Mouse (Mus musculus) limb, embryonic 13.5 days (tissue): ENCODE data around the gene Drd3. TPM values are rescaled to one million over a fixed set of nuclear protein-coding genes. Genes with fewer than 3 reads are reported as not detected.

Experiments
- ATAC-seq: fragments of 200-750 bp; cut with Nextera tagmentation; 2 replicates; pipeline ENCODE4 v1.8.0; 2017; ENCODE audit warnings: low read depth, moderate number of reproducible peaks, moderate TSS enrichment; ENCODE audit not compliant: low FRiP score
- H3K27ac ChIP-seq: fragments of 300-500 bp; sonication (generic); 2 replicates; pipeline ENCODE4 v1.5.1; 2015; ENCODE audit warnings: inconsistent platforms, mild to moderate bottlenecking, moderate library complexity
- H3K27me3 ChIP-seq: fragments of 300-500 bp; sonication (generic); 2 replicates; pipeline ENCODE4 v1.6.1; 2015; ENCODE audit warnings: mild to moderate bottlenecking, inconsistent platforms
- H3K36me3 ChIP-seq: fragments of 300-500 bp; sonication (generic); 2 replicates; pipeline ENCODE4 v1.6.1; 2015; ENCODE audit warnings: inconsistent platforms, mild to moderate bottlenecking, moderate library complexity
- H3K4me1 ChIP-seq: fragments of 300-500 bp; sonication (generic); 2 replicates; pipeline ENCODE4 v1.6.1; 2015; ENCODE audit warnings: inconsistent platforms
- H3K4me2 ChIP-seq: fragments of 300-500 bp; sonication (generic); replicated peaks from 2 replicates; pipeline ENCODE4 v1.6.1; 2015; ENCODE audit warnings: inconsistent platforms, mild to moderate bottlenecking, moderate library complexity
- H3K4me3 ChIP-seq: fragments of 300-500 bp; sonication (generic); 2 replicates; pipeline ENCODE4 v1.5.1; 2015; ENCODE audit warnings: moderate library complexity, mild to moderate bottlenecking, inconsistent platforms
- H3K9ac ChIP-seq: fragments of 300-500 bp; sonication (generic); 2 replicates; pipeline ENCODE4 v1.6.1; 2015; ENCODE audit warnings: mild to moderate bottlenecking, inconsistent platforms
- H3K9me3 ChIP-seq: fragments of 300-500 bp; sonication (generic); 2 replicates; pipeline ENCODE4 v1.6.1; 2016; ENCODE audit warnings: inconsistent platforms
- WGBS: fragments of 180-500 bp; shearing (Covaris S2); methylation state at CpG from one replicate; pipeline ENCODE4 v1.1.7; 2015; 5-methylcytosine and 5-hydroxymethylcytosine counted together
- polyA plus RNA-seq: library from polyadenylated mRNA; unstranded; fragments of >200 nt; fragmentation: Nextera tagmentation; extraction: Ambion mirVana; gene quantifications from 2 replicates; pipeline ENCODE4 v1.2.1, GENCODE M21; 2015

Gene Drd3
- polyA plus RNA-seq, 1 experiment from 2014 or later: not detected

DNA sequence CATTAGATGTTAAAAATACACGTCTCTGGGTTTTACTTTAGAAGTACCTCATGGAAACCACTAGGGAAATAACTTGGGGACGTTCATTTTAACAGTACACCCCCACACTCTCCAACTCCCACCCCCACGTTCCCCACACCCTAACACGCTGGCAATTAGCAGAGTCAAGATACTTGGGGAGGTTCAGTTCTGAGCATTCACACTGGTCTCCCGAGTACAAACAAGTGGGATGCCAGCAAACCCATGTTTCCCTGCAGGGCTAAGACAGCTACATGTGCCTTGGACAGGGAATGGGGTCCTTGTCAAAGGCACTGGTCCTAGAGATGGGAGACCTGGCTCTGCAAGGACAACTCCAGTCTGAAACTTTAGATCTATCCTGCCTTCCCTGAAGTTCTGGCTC lies 48.6 kb downstream of the Drd3 start:
- H3K9ac ChIP-seq: no peak overlapping the region
- 43% methylated on average over 5 of the region's 5 CpGs for WGBS
- H3K9me3 ChIP-seq: no peaks in the 10 kb centered on the region
- no peak overlapping the region for H3K4me2 ChIP-seq
- H3K4me3 ChIP-seq: no peak overlapping the region
- peaks cover 25% of the 10 kb centered on the region for H3K4me1 ChIP-seq
- H3K27ac ChIP-seq: no peak overlapping the region
- ATAC-seq: no peak
- peaks cover 15% of the 10 kb centered on the region; the same call in 1 of the 2 replicates for H3K27me3 ChIP-seq
- no peaks in the 10 kb centered on the region for H3K36me3 ChIP-seq

DNA sequence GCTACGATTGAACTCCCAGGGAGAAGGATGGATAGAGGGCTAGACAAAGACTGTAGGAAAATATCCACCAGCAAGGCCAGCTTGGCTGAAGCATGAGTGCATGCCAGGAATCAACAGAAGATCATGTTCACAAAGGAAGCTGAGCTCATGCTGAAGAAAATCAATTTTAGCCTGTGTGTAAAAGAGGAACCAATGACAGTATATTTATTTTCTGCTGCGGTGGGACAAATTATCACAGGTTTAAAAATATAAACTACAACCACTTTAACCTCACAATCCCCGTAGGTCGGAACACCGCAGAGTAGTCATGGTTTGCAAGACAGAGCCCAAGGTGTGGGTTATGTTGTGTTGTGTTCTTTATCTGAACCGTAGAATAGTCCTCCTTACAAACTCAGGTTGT lies 50.5 kb downstream of the Drd3 start:
- no peak overlapping the region for H3K4me2 ChIP-seq
- no peak for ATAC-seq
- peaks cover 15% of the 10 kb centered on the region; the same call in 1 of the 2 replicates for H3K27me3 ChIP-seq
- H3K36me3 ChIP-seq: no peaks in the 10 kb centered on the region
- peaks cover 19% of the 10 kb centered on the region for H3K4me1 ChIP-seq
- no peak overlapping the region for H3K27ac ChIP-seq
- H3K9me3 ChIP-seq: no peaks in the 10 kb centered on the region
- H3K9ac ChIP-seq: no peak overlapping the region
- H3K4me3 ChIP-seq: no peak overlapping the region
- 91% methylated on average over 6 of the region's 6 CpGs for WGBS

DNA sequence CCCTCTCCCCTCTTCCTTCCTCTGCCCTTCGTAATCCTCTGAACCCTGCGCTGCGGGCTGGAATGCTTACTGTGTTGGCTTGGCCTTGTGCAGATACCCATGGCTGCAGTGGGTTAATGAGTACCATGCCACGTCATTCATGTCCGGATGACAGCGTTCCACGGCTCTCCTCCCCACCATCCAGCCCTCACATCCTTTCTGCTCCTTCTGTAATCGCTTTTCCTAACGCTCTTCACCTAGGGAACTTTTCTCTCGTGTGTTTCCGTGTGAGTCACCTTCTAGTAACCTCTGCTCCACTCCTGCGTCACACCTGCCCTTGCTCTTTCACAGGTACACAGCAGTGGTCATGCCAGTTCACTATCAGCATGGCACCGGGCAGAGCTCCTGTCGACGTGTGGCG lies 53.2 kb downstream of the Drd3 start:
- H3K9me3 ChIP-seq: no peaks in the 10 kb centered on the region
- no peaks in the 10 kb centered on the region for H3K4me1 ChIP-seq
- no peak overlapping the region for H3K9ac ChIP-seq
- no peaks in the 10 kb centered on the region for H3K36me3 ChIP-seq
- no peak overlapping the region for H3K27ac ChIP-seq
- H3K4me2 ChIP-seq: no peak overlapping the region
- H3K4me3 ChIP-seq: no peak overlapping the region
- peaks cover 15% of the 10 kb centered on the region; the same call in 1 of the 2 replicates for H3K27me3 ChIP-seq
- no peak for ATAC-seq
- WGBS: 68% methylated on average over 16 of the region's 16 CpGs

DNA sequence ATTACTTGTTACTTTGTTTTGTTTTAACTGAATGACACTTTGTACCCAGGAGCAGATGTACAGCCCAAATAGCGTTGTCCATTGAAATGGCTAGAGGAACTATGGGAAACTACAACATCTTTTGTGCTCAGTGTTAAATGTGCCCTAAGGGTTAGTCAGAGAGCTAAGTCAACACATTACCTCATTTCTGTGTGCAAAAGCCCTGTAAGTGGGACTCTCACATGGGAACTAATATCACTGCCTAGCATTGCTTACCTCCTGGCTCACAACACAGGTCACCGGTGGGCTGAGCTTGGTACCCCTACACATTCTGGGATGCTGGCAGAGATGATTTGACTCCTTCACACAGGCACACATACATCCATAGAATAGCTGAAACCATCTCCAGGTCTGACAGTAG lies 55.6 kb downstream of the Drd3 start:
- H3K4me3 ChIP-seq: no peak overlapping the region
- ATAC-seq: no peak
- no peak overlapping the region for H3K27ac ChIP-seq
- no peaks in the 10 kb centered on the region for H3K27me3 ChIP-seq
- no peaks in the 10 kb centered on the region for H3K36me3 ChIP-seq
- H3K4me1 ChIP-seq: no peaks in the 10 kb centered on the region
- no peak overlapping the region for H3K4me2 ChIP-seq
- H3K9me3 ChIP-seq: no peaks in the 10 kb centered on the region
- WGBS: 76% methylated on average over 2 of the region's 2 CpGs
- no peak overlapping the region for H3K9ac ChIP-seq

DNA sequence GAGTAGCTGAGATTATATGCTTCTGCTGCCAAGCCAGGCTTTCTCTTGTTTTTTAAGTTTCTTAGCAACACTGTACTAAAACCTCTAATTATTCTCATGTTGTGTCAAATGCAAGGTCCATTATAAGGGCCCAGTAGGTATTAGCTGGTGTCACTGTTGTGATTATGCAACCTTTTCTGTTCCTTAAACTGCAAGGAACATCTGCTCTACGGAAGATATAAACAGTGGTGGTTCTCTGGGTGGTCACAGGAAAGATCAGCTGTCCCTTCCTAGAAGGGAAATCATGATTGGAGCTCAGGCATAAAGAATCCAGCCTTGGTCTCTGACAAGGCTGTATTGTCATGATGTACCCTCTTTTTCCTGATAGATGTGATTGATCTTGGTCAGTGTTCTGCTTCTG lies 57.6 kb downstream of the Drd3 start:
- H3K4me1 ChIP-seq: no peaks in the 10 kb centered on the region
- H3K9ac ChIP-seq: no peak overlapping the region
- H3K4me2 ChIP-seq: no peak overlapping the region
- H3K27me3 ChIP-seq: no peaks in the 10 kb centered on the region
- H3K27ac ChIP-seq: no peak overlapping the region
- ATAC-seq: no peak
- H3K9me3 ChIP-seq: no peaks in the 10 kb centered on the region
- no peak overlapping the region for H3K4me3 ChIP-seq
- 73% methylated on average over 1 of the region's 1 CpGs for WGBS
- no peaks in the 10 kb centered on the region for H3K36me3 ChIP-seq

DNA sequence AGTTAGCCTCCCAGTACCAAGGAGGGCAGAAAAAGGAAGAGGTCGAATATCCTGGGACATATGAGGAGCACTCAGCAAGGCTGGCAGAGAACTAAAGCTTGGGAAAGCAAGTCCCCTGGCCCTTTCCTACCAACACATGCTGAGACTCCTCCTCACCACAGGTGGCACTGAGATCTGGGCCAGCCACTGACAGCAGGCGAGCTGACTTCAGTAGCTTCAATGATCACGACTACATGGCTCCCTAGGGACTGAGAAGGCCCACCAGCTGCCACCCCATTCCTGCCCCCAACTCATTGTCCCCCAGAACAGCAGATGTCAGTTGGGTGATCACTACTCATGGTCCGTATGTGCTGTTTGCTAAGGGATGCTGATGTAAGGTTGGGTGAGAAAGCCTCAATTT lies 60.8 kb downstream of the Drd3 start:
- WGBS: 54% methylated on average over 4 of the region's 4 CpGs
- no peak overlapping the region for H3K27ac ChIP-seq
- H3K27me3 ChIP-seq: no peaks in the 10 kb centered on the region
- no peaks in the 10 kb centered on the region for H3K4me1 ChIP-seq
- H3K36me3 ChIP-seq: no peaks in the 10 kb centered on the region
- no peak for ATAC-seq
- H3K4me2 ChIP-seq: no peak overlapping the region
- H3K9ac ChIP-seq: no peak overlapping the region
- H3K4me3 ChIP-seq: no peak overlapping the region
- H3K9me3 ChIP-seq: no peaks in the 10 kb centered on the region

DNA sequence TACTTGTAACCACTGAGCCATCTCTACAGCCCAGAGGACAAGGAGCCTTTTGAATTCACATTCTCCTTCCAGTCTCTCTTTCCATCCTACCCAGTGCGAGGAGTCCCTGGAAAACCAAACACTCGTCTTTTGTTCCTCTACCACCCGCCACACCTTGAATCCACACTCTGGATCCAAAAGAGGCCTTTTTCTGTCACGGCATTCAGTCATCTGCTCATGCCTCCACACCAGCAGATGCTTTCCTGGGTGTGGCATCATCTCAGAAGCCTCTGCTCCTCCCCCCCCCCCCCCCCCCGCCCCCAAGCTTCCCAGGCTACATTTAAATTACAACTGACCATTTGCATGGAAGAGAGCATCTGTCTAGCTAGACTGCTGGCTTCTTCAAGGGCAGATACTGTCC lies 62.5 kb downstream of the Drd3 start:
- no peak overlapping the region for H3K9ac ChIP-seq
- no peaks in the 10 kb centered on the region for H3K4me1 ChIP-seq
- 89% methylated on average over 4 of the region's 5 CpGs for WGBS
- H3K27ac ChIP-seq: no peak overlapping the region
- no peaks in the 10 kb centered on the region for H3K36me3 ChIP-seq
- no peak for ATAC-seq
- no peak overlapping the region for H3K4me3 ChIP-seq
- no peaks in the 10 kb centered on the region for H3K27me3 ChIP-seq
- H3K9me3 ChIP-seq: no peaks in the 10 kb centered on the region
- H3K4me2 ChIP-seq: no peak overlapping the region

DNA sequence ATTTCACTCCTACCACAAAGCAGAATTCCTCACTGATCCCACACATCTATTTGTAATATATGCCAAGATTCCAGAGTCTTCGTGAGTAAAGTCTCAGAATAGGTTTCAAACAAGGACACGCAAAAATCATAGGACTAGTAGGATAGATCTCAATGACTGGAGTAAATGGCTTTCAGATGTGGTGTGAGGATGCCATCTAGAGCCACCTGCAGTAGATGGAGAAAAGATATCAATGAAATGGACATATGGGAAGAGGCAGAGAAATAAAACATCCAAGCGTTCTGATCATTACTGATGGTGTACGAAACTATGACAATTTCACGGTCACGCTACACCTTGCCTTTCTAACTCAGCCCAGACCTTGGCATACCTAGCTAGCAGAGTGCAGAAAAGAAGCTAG lies 64.6 kb downstream of the Drd3 start:
- H3K4me3 ChIP-seq: no peak overlapping the region
- no peaks in the 10 kb centered on the region for H3K27me3 ChIP-seq
- no peak overlapping the region for H3K9ac ChIP-seq
- no peak overlapping the region for H3K27ac ChIP-seq
- no peak overlapping the region for H3K4me2 ChIP-seq
- H3K36me3 ChIP-seq: no peaks in the 10 kb centered on the region
- no peaks in the 10 kb centered on the region for H3K9me3 ChIP-seq
- 89% methylated on average over 6 of the region's 6 CpGs for WGBS
- H3K4me1 ChIP-seq: peaks cover 8% of the 10 kb centered on the region; the same call in 1 of the 2 replicates
- no peak for ATAC-seq

DNA sequence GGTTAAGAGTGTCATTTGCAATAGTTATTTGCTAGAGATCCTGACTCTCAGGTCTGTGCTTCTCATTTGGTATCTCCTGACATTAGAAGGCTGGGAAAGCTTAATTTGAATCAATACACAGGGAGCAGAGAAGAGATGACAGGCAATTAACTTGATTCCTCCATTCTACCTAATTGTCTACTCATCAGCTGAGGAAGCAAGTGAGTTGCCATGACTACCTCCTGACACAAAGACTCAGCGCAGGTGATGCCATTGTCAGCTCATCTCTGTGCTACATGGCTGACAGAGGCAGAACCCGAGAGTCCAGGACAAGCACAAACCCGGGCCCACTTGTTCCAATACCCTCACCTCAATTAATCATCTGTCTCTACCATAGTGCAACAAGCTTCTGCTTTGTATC lies 73.7 kb downstream of the Drd3 start:
- no peak overlapping the region for H3K4me3 ChIP-seq
- H3K27me3 ChIP-seq: no peaks in the 10 kb centered on the region
- peaks cover 3% of the 10 kb centered on the region; the same call in 1 of the 2 replicates for H3K4me1 ChIP-seq
- no peak overlapping the region for H3K9ac ChIP-seq
- H3K9me3 ChIP-seq: no peaks in the 10 kb centered on the region
- H3K4me2 ChIP-seq: no peak overlapping the region
- no peak overlapping the region for H3K27ac ChIP-seq
- ATAC-seq: no peak
- 82% methylated on average over 3 of the region's 3 CpGs for WGBS
- no peaks in the 10 kb centered on the region for H3K36me3 ChIP-seq

DNA sequence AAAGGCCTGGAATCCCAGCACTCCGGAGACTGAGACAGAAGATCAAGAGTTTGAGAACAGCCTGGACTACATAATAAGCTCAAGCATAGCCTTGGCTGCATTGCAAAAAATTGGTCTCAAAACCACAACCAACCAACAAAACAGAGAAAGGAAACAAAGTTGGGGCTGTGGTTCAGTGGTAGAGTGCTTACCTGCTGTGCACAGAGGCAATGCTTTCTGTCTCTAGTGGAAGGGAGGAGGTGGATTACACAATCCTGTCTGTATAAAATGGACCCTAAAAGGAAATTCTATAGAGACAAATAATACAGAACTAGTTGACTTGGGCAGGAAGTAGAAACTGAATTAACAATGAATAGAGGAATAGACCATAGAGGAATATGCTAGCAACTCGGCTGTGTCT lies 78.1 kb downstream of the Drd3 start:
- WGBS: 91% methylated on average over 2 of the region's 2 CpGs
- Histone ChIP-seq H3K4me3 (no peak overlapping the region), H3K9me3 (no peaks in the 10 kb centered on the region), H3K36me3 (no peaks in the 10 kb centered on the region), H3K27ac (no peak overlapping the region), H3K27me3 (no peaks in the 10 kb centered on the region), H3K9ac (no peak overlapping the region), H3K4me1 (no peaks in the 10 kb centered on the region), H3K4me2 (no peak overlapping the region)
- no peak for ATAC-seq

DNA sequence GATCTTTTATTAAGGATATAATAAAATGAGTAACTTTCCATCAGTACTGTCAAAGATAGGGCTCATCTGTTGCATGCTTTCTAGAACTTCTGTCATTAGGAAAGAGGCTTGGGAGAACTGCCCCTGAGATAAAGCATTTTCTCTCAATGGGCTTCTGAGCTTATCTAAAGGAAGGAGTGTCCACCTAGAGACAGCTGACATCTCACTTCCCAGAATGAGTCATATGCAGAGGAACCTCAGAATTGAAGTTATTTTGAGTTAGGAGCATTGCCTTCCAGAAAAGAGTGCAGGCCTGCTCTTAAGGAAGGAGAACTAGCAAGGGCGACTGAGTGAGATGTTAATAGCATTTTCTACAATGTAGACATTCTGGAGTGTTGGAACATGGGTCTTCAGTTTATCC lies 87.4 kb downstream of the Drd3 start:
- H3K4me2 ChIP-seq: no peak overlapping the region

DNA sequence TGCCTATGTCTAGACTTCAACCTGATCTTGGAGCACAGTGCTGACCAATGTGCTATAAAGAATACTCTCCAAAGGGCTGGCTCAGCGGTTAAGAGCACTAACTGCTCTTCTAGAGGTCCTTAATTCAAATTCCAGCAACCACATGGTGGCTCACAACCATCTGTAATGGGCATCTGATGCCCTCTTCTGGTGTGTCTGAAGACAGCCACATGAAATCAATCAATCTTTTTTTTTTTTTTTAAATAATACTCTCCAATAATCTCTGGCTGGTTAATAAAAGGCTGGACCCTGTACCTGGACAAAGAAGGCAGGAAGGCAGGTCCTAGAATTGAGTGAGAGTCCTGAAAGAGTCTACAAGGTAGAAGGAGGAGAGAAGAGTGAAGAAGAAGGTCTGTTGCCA lies 96.0 kb downstream of the Drd3 start:
- no peaks in the 10 kb centered on the region for H3K36me3 ChIP-seq
- H3K4me2 ChIP-seq: no peak overlapping the region
- H3K27ac ChIP-seq: no peak overlapping the region
- 74% methylated on average over 1 of the region's 1 CpGs for WGBS
- H3K4me1 ChIP-seq: no peaks in the 10 kb centered on the region
- H3K9me3 ChIP-seq: no peaks in the 10 kb centered on the region
- no peak overlapping the region for H3K4me3 ChIP-seq
- no peak for ATAC-seq
- no peaks in the 10 kb centered on the region for H3K27me3 ChIP-seq
- no peak overlapping the region for H3K9ac ChIP-seq

More for the DNA sequence above, 87.4 kb downstream of the Drd3 start:
- Histone ChIP-seq H3K27ac (no peak overlapping the region), H3K4me1 (no peaks in the 10 kb centered on the region), H3K4me3 (no peak overlapping the region), H3K36me3 (no peaks in the 10 kb centered on the region), H3K9ac (no peak overlapping the region), H3K27me3 (no peaks in the 10 kb centered on the region), H3K9me3 (no peaks in the 10 kb centered on the region)
- ATAC-seq: no peak
- 74% methylated on average over 1 of the region's 1 CpGs for WGBS

DNA sequence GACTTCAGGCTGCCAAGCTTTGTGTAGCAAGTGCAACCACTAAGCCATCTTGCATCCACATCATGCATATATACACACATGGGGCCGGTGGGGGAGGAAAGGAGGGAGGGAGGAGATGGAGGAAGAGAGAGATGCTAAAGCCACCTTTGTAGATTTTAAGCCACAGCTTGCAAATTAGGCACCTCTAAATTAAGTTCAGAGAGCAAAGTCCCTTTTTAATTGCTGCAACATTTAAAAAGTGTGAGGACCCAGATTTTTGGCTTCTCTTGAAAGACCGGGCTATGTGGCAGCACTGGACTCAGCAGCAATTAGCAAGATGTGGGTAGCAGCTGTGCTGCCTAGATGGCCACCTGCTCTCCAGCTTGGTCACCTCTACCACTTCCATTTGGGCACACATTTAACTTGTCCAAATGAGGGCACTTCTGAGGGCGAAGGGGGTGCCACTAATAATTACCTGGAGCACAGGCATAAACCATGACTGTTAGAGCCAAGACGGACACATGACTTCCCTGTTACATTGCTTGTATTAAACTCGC lies 105.2 kb downstream of the Drd3 start:
- peaks cover 19% of the 10 kb centered on the region for H3K36me3 ChIP-seq
- no peak overlapping the region for H3K9ac ChIP-seq
- H3K4me3 ChIP-seq: no peak overlapping the region
- H3K9me3 ChIP-seq: no peaks in the 10 kb centered on the region
- H3K27ac ChIP-seq: no peak overlapping the region
- no peak for ATAC-seq
- 0 out of 2 replicates have a peak, but pooled peaks cover 5% of the 10 kb centered on the region for H3K4me1 ChIP-seq
- no peak overlapping the region for H3K4me2 ChIP-seq
- WGBS: 75% methylated on average over 5 of the region's 5 CpGs
- no peaks in the 10 kb centered on the region for H3K27me3 ChIP-seq
